Mouse (Mus musculus) subcutaneous adipose tissue, adult 2 months (tissue): Measurements from ENCODE around the gene Serpinb6e. TPM values are rescaled to one million over a fixed set of nuclear protein-coding genes. Genes with fewer than 3 reads are reported as not detected.

Experiments
- polyA plus RNA-seq: library from polyadenylated mRNA; depleted of rRNA; stranded (reverse); fragments of >200 nt; gene quantifications from 2 replicates; pipeline ENCODE4 v1.2.3, GENCODE M21; 2012; ENCODE audit warnings: low replicate concordance; rRNA removed

Serpinb6e gene
- not detected in 2 replicates for polyA plus RNA-seq

DNA sequence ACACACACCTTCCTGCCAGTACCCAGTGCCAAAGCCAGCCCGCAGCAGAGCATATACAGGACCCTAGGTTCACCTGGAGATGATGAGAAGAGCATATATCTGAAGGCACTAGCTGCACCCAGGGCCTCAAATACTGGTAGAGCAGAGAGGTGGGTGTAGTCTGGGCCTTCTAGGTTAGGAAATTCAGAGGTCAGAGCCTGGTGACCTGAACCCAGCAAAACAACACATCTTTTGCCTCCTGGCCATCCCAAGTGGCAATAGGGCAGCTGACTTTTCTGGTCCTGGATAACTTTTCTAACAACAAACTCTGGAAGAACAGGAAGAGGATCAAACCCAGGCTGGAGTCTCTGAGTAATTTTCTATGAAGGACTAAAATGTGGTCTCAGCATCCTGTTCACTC is at the start of gene Serpinb6e:
Gene Serpinb6e, minus strand, starts transcription at position 101 of the 400 bp plus-strand sequence.

Other genes starting within 250 kb of the Serpinb6e start
- not detected in 2 replicates for gene Serpinb6d, start 182.0 kb downstream of the Serpinb6e start, polyA plus RNA-seq
- 0.23 and 0.57 TPM in 2 replicates for gene Serpinb6c, start 62.3 kb upstream of the Serpinb6e start, polyA plus RNA-seq
- 9.8 and 14.5 TPM in 2 replicates for gene Nqo2, start 121.3 kb upstream of the Serpinb6e start, polyA plus RNA-seq
- gene Ripk1, start 159.0 kb upstream of the Serpinb6e start, polyA plus RNA-seq, result 7.6 and 11.5 TPM in 2 replicates
- 85.4 and 97.9 TPM in 2 replicates for gene Serpinb6a, start 159.4 kb upstream of the Serpinb6e start, polyA plus RNA-seq
- 49.4 and 69.3 TPM in 2 replicates for gene Bphl, start 194.2 kb upstream of the Serpinb6e start, polyA plus RNA-seq
- gene Tubb2a, start 234.6 kb upstream of the Serpinb6e start, polyA plus RNA-seq, result 307 and 374 TPM in 2 replicates